Mouse (Mus musculus): Measurements from ENCODE around the gene St6galnac1.
A peak's percentile ranks its signal among the peaks of the same experiment; 100 is the strongest.
"Not testable (repeated sequence)": the region's sequence is repeated elsewhere in the genome, so short reads cannot be mapped to it uniquely, and the experiment has no call there.

St6galnac1 gene

DNA sequence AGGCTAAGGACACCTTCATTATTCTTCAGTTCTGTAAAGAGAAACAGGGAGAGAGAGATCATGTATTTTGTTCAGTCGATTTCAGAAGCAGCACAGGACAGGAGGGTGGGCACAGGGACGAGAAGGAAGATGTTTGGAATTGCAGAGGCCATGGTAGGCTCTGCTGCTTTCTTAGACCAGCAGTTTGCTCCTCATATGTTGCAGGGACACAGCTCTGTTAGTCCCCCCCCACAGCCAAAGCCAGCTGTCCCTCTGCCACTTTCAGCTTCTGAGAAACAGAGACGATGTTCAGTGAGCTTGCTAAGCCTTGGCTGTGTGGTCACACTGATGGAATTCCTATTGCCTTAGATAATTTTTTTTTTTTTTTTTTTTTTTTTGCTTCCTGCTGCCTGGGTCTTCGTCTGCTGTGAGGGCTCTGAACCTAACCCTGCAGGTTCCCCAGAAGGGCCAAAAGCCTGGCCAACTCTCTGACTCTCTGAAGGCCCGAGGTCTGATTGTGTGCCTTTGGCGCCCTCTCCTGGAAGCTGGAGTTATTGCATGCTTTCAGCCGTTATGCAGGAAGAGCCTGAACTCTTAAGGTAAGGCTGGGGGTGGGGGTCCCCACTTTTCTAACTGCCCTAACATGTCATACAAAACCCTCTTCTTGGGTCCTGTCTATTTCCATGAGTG lies 32.8 kb upstream of the St6galnac1 start:
- peak; percentile 57; the same call in 1 of the 2 replicates for ATAC-seq (ENCODE audit: insufficient number of reproducible peaks, low FRiP score, low TSS enrichment)

DNA sequence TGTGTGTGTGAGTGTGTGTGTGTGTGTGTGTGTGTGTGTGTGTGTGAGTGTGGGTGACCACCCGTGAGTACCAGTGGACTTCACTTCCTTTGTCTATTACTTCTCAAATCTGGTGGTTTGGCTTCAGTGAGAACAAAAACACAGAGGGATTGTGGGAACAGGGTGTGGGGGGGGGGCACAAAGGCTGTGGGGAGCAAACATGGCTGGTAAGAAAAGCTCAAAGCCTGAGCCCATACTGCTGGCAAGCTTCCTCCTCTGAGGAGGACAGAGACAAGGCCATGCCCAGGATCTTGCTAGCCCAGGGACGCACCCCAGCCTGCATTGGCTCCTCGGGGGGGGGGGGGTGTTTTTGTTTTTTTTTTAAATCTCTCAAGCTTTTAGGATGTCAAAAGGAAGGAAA lies 32.2 kb upstream of the St6galnac1 start:
- no peak for ATAC-seq (ENCODE audit: insufficient number of reproducible peaks, low FRiP score, low TSS enrichment)

DNA sequence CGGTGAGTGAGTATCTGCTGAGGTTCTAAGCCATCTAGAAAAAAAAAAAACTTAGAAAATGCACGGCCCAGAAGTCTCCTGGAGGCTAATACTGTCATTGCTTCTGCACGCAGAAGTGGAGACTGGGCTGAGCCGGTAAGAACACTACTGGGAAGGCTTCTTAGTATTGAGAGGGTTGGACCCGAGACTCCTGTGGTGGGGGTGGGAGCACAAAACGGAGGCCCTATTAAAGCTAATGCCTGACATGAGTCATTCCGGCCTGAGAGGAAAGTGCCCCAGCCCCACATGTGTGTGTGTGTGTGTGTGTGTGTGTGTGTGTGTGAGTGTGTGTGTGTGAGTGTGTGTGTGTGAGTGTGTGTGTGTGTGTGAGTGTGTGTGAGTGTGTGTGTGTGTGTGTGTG lies 31.8 kb upstream of the St6galnac1 start:
- ATAC-seq (ENCODE audit: insufficient number of reproducible peaks, low FRiP score, low TSS enrichment), result no peak

DNA sequence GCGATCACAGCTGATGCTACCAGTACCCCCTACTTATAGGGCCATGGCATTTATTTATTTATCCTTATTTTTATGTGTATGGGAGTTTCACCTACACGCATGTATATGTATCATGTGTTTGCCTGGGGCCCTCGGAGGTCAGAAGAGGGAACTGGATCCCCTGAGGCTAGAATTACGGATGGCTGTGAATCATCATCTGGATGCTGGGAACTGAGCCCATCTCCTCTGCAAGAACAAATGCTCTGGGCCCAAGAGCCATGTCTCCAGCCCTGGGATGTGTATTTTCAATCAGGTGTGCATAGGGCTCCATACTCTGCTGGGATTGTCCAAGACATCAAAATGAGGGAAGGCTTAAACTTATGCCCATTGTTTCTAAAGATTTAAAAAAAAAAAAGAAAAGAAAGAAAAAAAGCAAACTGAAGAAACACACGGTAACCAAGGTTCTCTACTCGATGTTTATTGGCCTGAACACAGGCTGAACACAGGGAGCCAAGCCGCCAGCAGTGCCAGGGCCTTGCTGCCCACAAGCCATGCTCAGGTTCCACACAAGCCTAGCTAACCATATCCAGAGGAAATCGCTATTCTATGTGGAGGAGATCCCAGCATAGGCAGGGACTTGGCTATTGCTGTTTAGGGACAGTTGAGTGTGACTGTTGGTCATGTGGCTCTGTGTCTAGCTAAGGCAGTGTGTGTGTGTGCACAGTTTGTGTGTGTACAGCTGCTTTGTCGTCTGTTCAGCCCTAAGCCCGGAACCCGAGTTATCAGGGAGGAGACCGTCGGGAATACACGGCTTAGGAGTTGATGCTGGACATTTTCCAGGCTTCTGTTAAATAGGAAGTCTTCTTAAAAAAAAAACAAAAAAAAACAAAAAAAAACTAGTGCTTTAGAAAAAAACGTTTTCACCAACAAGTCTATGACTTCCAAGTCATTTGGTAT lies 31.1 kb upstream of the St6galnac1 start:
- ATAC-seq (ENCODE audit: insufficient number of reproducible peaks, low FRiP score, low TSS enrichment), result no peak

DNA sequence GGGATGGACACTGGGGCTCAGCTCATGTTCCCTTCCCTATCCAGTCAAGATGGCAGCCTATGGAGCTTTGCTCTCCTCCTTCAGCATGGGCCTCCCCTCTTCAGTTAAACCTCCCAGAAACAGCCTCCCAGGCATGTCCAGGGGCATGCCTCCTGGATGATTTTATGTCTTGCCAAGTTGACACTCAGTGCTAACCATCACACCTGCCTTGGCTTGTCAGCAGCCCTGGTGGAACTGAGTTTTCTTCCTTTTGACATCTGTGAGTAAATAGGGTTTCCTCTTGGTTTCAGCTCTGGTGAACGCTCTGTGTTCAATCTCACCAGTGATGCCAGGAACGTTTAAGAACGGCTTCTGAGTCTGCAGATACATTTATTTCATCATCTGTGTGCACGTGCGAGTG lies 27.4 kb upstream of the St6galnac1 start:
- no peak for ATAC-seq (ENCODE audit: insufficient number of reproducible peaks, low FRiP score, low TSS enrichment)

DNA sequence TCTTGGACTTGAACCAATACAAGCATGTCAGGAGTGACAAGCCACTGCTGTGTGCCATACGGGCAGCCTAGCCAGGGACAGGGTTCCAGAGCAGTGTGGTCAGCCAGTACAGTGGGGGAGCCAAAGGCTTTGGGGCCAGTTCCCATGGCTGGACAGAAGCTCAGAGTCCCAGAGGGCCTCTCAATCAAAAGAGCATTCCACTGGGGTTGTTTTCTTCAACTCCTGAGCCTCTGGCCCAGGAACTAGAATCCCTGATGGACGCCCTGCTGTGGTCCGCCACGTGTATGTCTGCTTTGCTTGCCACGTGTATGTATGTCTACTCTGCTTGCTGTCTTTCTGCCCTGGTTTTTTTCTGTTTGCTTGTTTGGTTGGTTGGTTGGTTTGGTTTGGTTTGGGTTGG lies 25.8 kb upstream of the St6galnac1 start:
- ATAC-seq (ENCODE audit: insufficient number of reproducible peaks, low FRiP score, low TSS enrichment), result no peak

DNA sequence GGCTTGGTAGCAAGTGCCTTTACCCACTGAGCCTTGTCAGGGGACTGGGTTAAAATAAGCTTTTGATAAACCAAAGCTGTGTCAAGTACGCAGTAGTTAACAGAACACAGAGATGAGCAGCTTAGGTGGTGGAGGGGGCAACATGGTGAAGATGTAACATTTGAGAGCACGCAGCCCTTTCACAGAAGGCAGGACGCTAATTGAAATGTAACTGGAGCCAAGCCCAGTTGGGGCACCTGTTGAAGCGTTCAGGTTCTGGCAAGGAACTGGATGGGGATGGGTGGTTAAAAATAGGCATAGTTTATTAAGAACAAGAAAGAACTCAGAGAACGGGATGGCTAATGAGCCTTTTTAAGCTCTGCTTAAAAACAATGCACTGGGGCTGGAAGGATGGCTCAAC lies 24.1 kb upstream of the St6galnac1 start:
- no peak for ATAC-seq (ENCODE audit: insufficient number of reproducible peaks, low FRiP score, low TSS enrichment)

DNA sequence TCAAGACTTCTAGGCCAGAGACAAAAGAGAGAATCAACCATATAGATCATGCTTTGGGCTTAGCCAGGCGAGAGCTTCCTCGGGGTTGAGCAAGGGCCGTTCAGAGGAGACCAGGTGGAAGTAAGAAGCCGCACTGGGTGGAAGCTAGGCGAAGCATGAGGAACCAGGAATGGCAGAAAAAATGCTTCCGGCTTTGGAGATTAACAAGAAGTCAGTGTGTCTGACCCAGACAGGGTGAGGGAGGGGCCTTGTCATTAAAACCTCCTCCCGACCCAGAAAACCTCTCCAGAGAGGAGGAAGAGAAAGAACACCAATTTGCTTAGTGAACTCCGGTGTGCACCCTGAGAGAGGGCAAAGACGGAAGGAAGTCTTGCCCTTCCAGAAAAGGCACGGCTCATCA lies 8.9 kb upstream of the St6galnac1 start:
- ATAC-seq (ENCODE audit: insufficient number of reproducible peaks, low FRiP score, low TSS enrichment), result no peak

DNA sequence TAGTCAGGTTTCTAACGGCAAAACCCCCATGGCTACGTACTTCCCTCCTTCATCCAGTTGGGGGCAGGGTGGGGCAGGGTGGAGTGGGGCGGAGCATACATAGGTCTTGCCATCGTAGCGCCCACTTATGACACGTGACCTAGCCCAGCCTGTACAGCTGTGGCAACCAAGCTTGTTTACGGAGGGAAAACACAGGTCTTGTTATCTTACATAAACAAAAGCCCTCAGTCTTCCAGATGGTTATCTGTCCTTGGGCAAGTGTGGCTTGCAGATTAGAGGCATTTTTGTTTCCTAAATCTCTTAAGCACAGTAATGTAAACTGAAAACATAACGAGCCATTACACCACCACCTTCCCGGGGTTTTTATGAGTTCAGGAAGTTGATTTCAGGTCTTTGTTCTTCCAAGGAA lies 7.4 kb upstream of the St6galnac1 start:
- ATAC-seq (ENCODE audit: insufficient number of reproducible peaks, low FRiP score, low TSS enrichment), result no peak

DNA sequence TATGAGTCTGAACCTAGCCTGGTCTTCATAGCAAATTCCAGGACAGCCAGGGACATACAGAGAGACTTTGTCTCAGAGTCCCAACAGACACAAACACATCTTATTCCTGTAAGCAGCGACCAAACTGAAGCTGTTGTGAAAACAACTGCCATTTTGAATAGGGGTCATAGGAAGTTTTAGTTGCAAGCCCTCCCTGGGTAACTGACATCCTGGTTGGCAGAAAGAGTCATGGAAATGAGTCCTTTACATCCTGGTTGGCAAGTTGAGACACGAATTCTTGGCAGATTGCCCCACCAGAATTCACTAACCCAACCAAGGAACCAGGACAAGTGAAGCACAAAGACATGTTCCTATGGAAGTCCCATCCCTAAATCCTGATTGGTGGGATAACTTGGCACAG lies 2.1 kb downstream of the St6galnac1 start:
- ATAC-seq (ENCODE audit: insufficient number of reproducible peaks, low FRiP score, low TSS enrichment), result no peak

DNA sequence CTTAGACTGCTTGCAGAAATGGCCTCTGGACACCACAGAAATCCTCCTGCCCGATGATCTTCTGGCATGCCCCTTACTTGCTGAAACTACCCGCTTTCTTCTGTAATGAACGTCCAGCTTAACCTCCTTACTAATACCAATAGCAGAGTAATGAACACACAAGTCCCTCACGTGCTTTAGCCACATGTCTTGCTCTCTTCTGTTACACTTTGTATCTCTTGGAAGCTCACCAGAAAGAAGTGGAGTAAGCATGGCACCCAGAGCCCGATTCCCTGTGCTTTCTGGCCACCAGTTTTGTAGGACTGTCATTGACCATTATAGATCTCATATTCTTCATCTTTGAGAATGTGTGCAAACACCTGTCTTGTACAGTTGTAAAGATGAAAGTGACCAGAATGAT lies 5.4 kb downstream of the St6galnac1 start:
- no peak for ATAC-seq (ENCODE audit: insufficient number of reproducible peaks, low FRiP score, low TSS enrichment)

DNA sequence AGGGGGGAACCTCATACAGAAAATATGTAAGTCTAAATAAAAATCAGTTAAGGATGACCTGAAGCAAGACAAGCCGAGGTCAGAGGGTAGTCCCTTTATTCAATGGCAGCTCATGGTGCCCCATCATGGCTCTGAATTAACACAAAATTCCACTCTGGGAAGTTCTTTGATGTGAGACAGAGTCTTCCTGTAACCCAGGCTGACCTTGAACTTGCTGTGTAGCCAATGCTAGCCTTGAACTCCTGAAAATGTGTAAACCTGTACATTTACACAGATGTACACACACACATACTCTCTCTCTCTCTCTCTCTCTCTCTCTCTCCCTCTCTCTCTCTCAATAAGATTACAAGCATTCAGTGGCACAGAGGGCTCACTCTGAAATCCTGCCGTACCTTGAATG lies 10.4 kb downstream of the St6galnac1 start:
- ATAC-seq (ENCODE audit: insufficient number of reproducible peaks, low FRiP score, low TSS enrichment), result no peak

DNA sequence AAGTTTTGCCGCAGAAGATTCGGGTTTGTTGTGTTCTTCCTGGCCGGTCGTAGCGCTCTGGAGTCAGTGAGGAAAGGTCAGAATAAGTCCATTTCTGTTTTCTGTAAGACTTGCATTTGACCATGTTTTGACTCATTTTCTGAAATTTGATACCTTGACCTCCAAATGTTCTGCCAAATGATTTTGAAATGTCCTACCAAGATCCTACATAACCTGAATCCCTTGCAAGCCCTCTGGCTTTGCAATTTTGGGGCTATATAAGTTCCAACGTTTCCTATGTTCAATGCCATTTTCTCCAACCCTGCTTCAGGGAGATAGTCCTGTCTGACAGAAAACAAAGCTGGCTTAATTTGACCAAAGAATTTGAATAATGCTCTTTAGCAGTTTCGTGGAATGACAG lies 11.0 kb downstream of the St6galnac1 start:
- ATAC-seq (ENCODE audit: insufficient number of reproducible peaks, low FRiP score, low TSS enrichment), result no peak

DNA sequence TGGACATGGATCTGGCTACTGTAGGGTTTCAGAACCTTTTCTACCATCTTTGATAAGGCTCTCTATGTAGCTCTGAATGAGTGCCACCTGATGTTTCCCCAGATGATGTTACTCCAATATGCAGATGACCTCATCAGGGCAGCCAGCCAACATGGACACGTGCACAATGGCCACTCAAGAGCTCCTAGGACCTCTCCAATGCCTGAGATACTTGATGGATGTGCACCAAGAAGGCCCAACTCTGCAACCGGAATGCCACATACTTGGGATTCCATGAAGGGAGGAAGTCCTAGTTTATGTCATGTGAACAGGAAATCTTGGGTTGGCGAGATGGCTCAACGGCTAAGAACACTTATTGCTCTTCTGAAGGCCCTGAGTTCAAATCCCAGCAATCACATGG lies 20.1 kb downstream of the St6galnac1 start:
- no peak for ATAC-seq (ENCODE audit: insufficient number of reproducible peaks, low FRiP score, low TSS enrichment)

DNA sequence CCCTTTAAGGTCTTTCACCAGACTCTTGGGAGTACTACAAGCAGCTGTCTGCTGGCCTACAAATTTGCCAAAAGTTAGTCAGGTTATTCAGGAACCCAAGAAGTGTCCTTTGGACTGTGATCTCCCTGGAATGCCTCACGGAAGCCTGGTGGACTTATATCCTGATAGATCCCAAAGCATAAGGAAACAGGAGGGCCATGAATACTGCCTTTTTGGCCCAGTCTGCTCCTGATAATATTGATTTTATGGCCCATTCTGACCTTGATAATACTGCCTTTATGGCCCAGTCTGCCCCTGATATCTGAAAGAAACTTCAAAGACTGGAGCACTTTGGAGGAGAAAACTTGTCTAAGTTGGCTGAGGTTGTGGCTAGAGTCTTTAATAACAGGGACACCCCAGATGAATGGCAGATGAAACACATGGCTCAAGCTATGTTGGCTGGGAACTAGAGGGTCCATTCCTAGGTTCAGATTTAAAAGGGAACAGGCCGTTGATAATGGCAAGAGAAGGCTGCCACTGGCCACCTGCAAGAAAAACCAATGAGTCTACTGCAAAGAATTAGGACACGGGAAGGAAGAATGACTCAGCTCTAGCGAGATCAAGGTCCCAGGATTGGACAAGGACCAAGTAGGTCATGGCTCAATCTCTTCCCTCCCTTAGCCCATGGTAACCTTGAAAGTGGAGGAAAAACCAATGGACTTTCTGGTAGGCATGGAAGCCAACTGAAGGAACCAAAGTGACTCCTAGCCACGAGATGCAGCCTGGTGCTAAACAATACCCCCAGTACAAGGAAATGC lies 21.4 kb downstream of the St6galnac1 start:
- ATAC-seq (ENCODE audit: insufficient number of reproducible peaks, low FRiP score, low TSS enrichment), result no peak

DNA sequence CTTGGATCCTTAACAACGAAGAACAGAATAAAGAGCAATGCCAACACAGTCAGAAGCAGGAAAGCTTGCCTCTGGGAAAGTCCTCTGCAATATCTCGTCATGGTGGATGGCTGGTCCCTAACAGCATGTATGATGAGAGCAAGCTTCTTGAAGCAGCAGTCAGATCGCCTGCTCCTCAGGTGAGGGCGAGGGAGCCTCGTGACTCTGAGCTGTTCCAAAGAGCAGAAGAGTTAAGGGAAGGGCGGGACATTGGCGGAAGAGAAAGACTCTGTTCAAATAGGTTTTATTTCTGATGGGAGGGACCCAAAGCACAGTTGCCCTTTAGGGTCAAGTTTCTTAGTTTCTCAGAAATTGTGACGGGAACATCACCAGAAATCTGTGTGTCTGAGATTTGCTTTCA lies 25.6 kb downstream of the St6galnac1 start:
- no peak for ATAC-seq (ENCODE audit: insufficient number of reproducible peaks, low FRiP score, low TSS enrichment)

DNA sequence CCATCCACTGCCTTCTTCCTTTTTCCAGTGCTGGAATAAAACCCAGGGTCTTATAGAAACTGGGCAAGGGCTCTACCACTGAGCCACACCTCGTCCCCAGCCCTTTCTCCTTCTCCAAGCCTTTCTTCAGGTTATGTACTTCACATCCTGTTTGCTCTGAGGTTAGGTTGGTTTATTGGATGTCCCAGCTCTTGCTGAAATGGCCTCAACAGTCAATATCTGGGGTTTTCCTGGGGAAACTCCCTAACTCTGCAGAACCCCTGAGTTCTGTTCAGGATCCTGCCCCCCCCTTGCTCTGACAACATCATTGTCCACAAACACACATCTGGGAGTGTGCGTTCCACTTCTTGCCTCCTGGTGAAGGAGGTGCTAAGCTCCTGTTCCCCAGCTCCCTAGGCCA lies 26.6 kb downstream of the St6galnac1 start:
- not testable (repeated sequence) for ATAC-seq (ENCODE audit: insufficient number of reproducible peaks, low FRiP score, low TSS enrichment)

DNA sequence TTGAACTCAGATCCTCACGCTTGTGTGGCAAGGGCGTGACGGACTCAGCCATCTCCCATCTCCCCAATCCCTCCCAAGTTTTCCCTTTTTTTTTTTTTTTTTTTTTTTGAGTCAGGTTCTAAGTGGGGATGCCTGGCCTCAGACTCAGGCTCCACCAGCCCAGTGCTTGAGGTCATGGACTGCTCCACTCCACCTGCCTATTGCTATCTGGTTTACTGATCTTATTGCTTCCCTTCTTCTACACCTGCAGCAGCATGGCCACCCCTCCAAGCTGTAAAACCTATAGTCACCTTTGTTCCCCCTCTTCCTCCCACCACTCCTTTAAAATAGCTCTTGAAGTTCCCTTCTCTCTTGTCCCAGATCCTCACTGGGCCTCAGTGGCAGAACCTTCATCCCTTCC lies 28.5 kb downstream of the St6galnac1 start:
- not testable (repeated sequence) for ATAC-seq (ENCODE audit: insufficient number of reproducible peaks, low FRiP score, low TSS enrichment)

DNA sequence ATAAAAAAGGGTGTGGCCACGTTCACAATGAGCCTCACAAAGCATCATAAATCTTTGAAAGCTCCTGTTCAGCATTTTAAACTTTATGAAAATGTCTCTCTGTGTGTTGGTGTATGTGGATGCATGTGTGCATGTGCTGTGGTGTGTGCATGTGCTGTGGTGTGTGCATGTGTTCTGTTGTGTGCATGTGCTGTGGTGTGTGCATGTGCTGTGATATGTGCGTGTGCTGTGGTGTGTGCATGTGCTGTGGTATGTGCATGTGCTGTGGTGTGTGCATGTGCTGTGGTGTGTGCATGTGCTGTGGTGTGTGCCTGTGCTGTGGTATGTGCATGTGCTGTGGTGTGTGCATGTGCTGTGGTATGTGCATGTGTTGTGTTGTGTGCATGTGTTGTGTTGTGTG lies 29.9 kb downstream of the St6galnac1 start:
- ATAC-seq (ENCODE audit: insufficient number of reproducible peaks, low FRiP score, low TSS enrichment), result not testable (repeated sequence)

DNA sequence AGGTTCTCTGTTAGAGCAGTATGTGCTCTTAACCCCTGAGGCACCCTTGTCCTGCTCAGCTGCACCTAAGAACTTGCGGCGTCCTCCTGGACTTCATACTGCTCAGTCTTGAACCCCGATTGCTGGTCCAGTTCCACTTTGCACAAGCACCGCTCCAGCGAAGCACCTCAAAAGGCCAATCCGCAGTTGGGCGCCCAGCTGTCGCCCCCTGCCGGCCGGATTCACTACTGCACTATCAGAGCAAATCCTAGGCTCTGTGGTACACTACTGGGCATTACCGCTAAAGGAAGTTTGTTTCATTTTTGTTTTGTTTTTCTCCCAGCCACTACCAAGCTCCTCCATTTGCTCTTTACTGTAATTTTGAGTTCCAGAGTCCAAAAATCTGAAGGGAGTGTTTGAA lies 36.9 kb downstream of the St6galnac1 start:
- no peak for ATAC-seq (ENCODE audit: insufficient number of reproducible peaks, low FRiP score, low TSS enrichment)

DNA sequence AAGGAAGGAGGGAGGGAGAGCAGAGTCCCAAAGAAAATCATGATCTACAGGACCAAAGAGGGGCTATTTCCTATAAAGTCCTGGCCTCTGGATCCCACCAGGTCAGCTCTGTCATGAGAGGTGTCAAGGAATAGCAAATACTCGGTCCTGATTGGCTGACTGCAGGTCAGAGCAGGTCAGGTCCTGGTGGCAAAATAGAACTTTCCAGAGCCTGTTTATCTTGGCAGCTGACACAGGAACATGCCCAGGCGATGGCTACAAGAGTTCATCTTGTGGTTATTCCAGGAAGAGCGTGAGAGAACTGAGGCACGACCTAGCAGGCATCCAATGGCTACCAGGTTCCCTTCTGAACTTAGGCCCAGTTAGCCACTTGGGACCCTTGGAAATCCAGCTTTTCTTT lies 42.8 kb downstream of the St6galnac1 start:
- no peak for ATAC-seq (ENCODE audit: insufficient number of reproducible peaks, low FRiP score, low TSS enrichment)

Data from cerebellum, adult (tissue).